Mouse (Mus musculus): ENCODE measurements at regions not wholly inside any gene's neighbourhood (a gene's known extent, or its start where the extent isn't known, plus 50 kb on each side); places are given as distances from the start of the nearest gene placed in this dataset.
"Not testable (repeated sequence)": the region's sequence is repeated elsewhere in the genome, so short reads cannot be mapped to it uniquely, and the experiment has no call there.

DNA sequence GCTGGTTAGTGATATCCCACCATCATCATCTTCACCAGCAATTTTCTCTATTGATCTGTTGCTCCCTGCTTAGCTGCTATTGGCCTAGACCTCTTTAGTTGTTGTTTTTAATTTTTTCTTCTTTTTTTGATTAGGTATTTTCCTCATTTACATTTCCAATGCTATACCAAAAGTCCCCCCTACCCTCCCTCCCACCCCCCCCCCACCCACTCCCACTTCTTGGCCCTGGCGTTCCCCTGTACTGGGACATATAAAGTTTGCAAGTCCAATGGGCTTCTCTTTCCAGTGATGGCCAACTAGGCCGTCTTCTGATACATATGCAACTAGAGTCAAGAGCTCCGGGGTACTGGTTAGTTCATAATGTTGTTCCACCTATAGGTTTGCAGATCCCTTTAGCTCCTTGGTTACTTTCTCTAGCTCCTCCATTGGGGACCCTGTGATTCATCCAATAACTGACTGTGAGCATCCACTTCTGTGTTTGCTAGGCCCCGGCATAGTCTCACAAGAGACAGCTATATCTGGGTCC is 386.7 kb upstream of the Pcdh10 start:
- H3K4me2 ChIP-seq; H3K36me3 ChIP-seq (ENCODE audit: control insufficient read depth, insufficient read depth, low read length); H3K27ac ChIP-seq (ENCODE audit: low read depth, low read length); H3K9ac ChIP-seq (ENCODE audit: low read depth, low read length); H3K27me3 ChIP-seq (ENCODE audit: control insufficient read depth, insufficient read depth, low read length); H3K9me3 ChIP-seq (replicated peaks; ENCODE audit: control insufficient read depth, low read length); H3K4me1 ChIP-seq (ENCODE audit: control insufficient read depth, insufficient read depth, low read length); H3K4me3 ChIP-seq (ENCODE audit: low read depth, low read length): not testable (repeated sequence)
- WGBS (ENCODE audit: insufficient replicate concordance): 85% methylated on average over 4 of the region's 4 CpGs
- ATAC-seq (replicated peaks; ENCODE audit: insufficient number of reproducible peaks, low FRiP score, low TSS enrichment): peak; percentile 79; the same call in 1 of the 2 replicates
